Mouse (Mus musculus) bone marrow, adult 2 months (tissue): Measurements from ENCODE around the gene Chit1.

Experiments used
- CTCF ChIP-seq: fragments of 200-500 bp; IDR thresholded peaks from 2 replicates; pipeline ENCODE4 v1.5.1; 2011; ENCODE audit warnings: low read length, control low read depth; ENCODE audit not compliant: control insufficient read depth, insufficient read depth
- POLR2A ChIP-seq: fragments of 200-500 bp; IDR thresholded peaks from 2 replicates; pipeline ENCODE4 v1.6.1; 2011; ENCODE audit warnings: low read depth, mild to moderate bottlenecking, control low read depth, low read length, borderline replicate concordance; ENCODE audit not compliant: control insufficient read depth

- no peak for TF ChIP-seq CTCF
- peak; percentile 38; the same call in 1 of the 2 replicates for TF ChIP-seq POLR2A
These were observed 33.5 kb upstream of the Chit1 start for GRCm38 (mm10) chr1:134077389-134078060.
